Mouse (Mus musculus) embryonic facial prominence, embryonic 12.5 days (tissue): Measurements from ENCODE around the gene Lrp10. TPM values are rescaled to one million over a fixed set of nuclear protein-coding genes. Genes with fewer than 3 reads are reported as not detected.

Experiments used
- ATAC-seq: fragments of 200-750 bp; cut with Nextera tagmentation; 2 replicates; pipeline ENCODE4 v1.8.0; 2017; ENCODE audit not compliant: insufficient number of reproducible peaks, insufficient read depth, low FRiP score, low TSS enrichment
- H3K27ac ChIP-seq: fragments of 300-500 bp; sonication (generic); 2 replicates; pipeline ENCODE4 v1.5.1; 2016; ENCODE audit warnings: mild to moderate bottlenecking
- H3K27me3 ChIP-seq: fragments of 300-500 bp; sonication (generic); 2 replicates; pipeline ENCODE4 v1.6.1; 2016; ENCODE audit warnings: mild to moderate bottlenecking, moderate library complexity
- H3K36me3 ChIP-seq: fragments of 300-500 bp; sonication (generic); 2 replicates; pipeline ENCODE4 v1.6.1; 2016; ENCODE audit warnings: mild to moderate bottlenecking
- H3K4me1 ChIP-seq: fragments of 300-500 bp; sonication (generic); 2 replicates; pipeline ENCODE4 v1.6.1; 2016
- H3K4me2 ChIP-seq: fragments of 300-500 bp; sonication (generic); replicated peaks from 2 replicates; pipeline ENCODE4 v1.6.1; 2016; ENCODE audit warnings: mild to moderate bottlenecking, moderate library complexity
- H3K4me3 ChIP-seq: fragments of 300-500 bp; sonication (generic); 2 replicates; pipeline ENCODE4 v1.5.1; 2016; ENCODE audit warnings: mild to moderate bottlenecking
- H3K9ac ChIP-seq: fragments of 300-500 bp; sonication (generic); 2 replicates; pipeline ENCODE4 v1.6.1; 2016; ENCODE audit warnings: mild to moderate bottlenecking, moderate library complexity
- H3K9me3 ChIP-seq: fragments of 300-500 bp; sonication (generic); 2 replicates; pipeline ENCODE4 v1.6.1; 2016; ENCODE audit warnings: mild to moderate bottlenecking, moderate library complexity
- WGBS: fragments of 180-500 bp; shearing (Covaris S2); methylation state at CpG from one replicate; pipeline ENCODE4 v1.1.7; 2016; 5-methylcytosine and 5-hydroxymethylcytosine counted together
- polyA plus RNA-seq: library from polyadenylated mRNA; unstranded; fragments of >200 nt; fragmentation: Nextera tagmentation; extraction: Ambion mirVana; gene quantifications from 2 replicates; pipeline ENCODE4 v1.2.1, GENCODE M21; 2016

Lrp10 gene
- polyA plus RNA-seq, 1 experiment from 2014 or later: 34.6 TPM

- no peak for ATAC-seq
- no peak overlapping the region; the same call in 1 of the 2 replicates for H3K9ac ChIP-seq
- H3K9me3 ChIP-seq: no peaks in the 10 kb centered on the region
These were observed 36.2 kb upstream of the Lrp10 start for GRCm38 (mm10) chr14:54427696-54428095.

GRCm38 (mm10) chr14:54428421-54428820, 35.5 kb upstream of the Lrp10 start:
- 92% methylated on average over 5 of the region's 5 CpGs for WGBS
- Histone ChIP-seq H3K36me3 (peaks cover 9% of the 10 kb centered on the region; the same call in 1 of the 2 replicates), H3K4me1 (peaks cover 30% of the 10 kb centered on the region), H3K4me3 (no peak overlapping the region), H3K4me2 (no peak overlapping the region), H3K27ac (no peak overlapping the region), H3K9ac (no peak overlapping the region), H3K9me3 (no peaks in the 10 kb centered on the region), H3K27me3 (no peaks in the 10 kb centered on the region)
- ATAC-seq: no peak

More at GRCm38 (mm10) chr14:54427696-54428095, 36.2 kb upstream of the Lrp10 start:
- Histone ChIP-seq H3K4me2 (peak overlapping the region; percentile 63), H3K4me1 (peaks cover 24% of the 10 kb centered on the region), H3K4me3 (peak overlapping the region; percentile 82), H3K27me3 (no peaks in the 10 kb centered on the region), H3K27ac (no peak overlapping the region), H3K36me3 (peaks cover 9% of the 10 kb centered on the region; the same call in 1 of the 2 replicates)
- WGBS: 91% methylated on average over 7 of the region's 7 CpGs

GRCm38 (mm10) chr14:54429332-54430093, 34.4 kb upstream of the Lrp10 start:
- Histone ChIP-seq H3K9me3 (no peaks in the 10 kb centered on the region), H3K9ac (no peak overlapping the region), H3K36me3 (peaks cover 9% of the 10 kb centered on the region; the same call in 1 of the 2 replicates), H3K27ac (peak overlapping the region; percentile 99; the same call in 1 of the 2 replicates), H3K27me3 (no peaks in the 10 kb centered on the region), H3K4me2 (peak overlapping the region; percentile 92; the same call in 1 of the 2 replicates), H3K4me1 (peaks cover 41% of the 10 kb centered on the region), H3K4me3 (no peak overlapping the region)
- WGBS: 60% methylated on average over 7 of the region's 7 CpGs
- ATAC-seq: no peak

- peak overlapping the region; percentile 87 for H3K4me3 ChIP-seq
- peaks cover 17% of the 10 kb centered on the region for H3K36me3 ChIP-seq
- peaks cover 44% of the 10 kb centered on the region for H3K4me1 ChIP-seq
- H3K4me2 ChIP-seq: peak overlapping the region; percentile 92
- H3K27ac ChIP-seq: peak overlapping the region; percentile 99
- 6% methylated on average over 18 of the region's 18 CpGs for WGBS
- ATAC-seq: no peak
- H3K27me3 ChIP-seq: no peaks in the 10 kb centered on the region
- no peaks in the 10 kb centered on the region for H3K9me3 ChIP-seq
- H3K9ac ChIP-seq: peak overlapping the region; percentile 97
These were observed 33.4 kb upstream of the Lrp10 start for GRCm38 (mm10) chr14:54430406-54431145.

GRCm38 (mm10) chr14:54431334-54432077, 32.4 kb upstream of the Lrp10 start, which contains the start of gene Mmp14:
Gene Mmp14, plus strand, starts transcription at chr14:54431612.
- H3K4me1 ChIP-seq: peaks cover 44% of the 10 kb centered on the region
- peak; percentile 18 for ATAC-seq
- peaks cover 26% of the 10 kb centered on the region for H3K36me3 ChIP-seq
- under 1% methylated on average over 46 of the region's 49 CpGs for WGBS
- peak within 1 kb of the TSS; percentile 99 for H3K27ac ChIP-seq
- H3K9me3 ChIP-seq: no peaks in the 10 kb centered on the region
- H3K4me2 ChIP-seq: peak within 1 kb of the TSS; percentile 92
- H3K9ac ChIP-seq: peak within 1 kb of the TSS; percentile 97
- H3K27me3 ChIP-seq: no peaks in the 10 kb centered on the region
- H3K4me3 ChIP-seq: peak within 1 kb of the TSS; percentile 87

- peak overlapping the region; percentile 97 for H3K9ac ChIP-seq
- peak overlapping the region; percentile 87 for H3K4me3 ChIP-seq
- peak overlapping the region; percentile 92 for H3K4me2 ChIP-seq
- peak overlapping the region; percentile 99 for H3K27ac ChIP-seq
- peaks cover 34% of the 10 kb centered on the region for H3K36me3 ChIP-seq
- H3K9me3 ChIP-seq: no peaks in the 10 kb centered on the region
- no peaks in the 10 kb centered on the region for H3K27me3 ChIP-seq
- ATAC-seq: 0 out of 2 replicates have a peak, but pooled peaks have one; percentile 13
- 1% methylated on average over 54 of the region's 54 CpGs for WGBS
- H3K4me1 ChIP-seq: peaks cover 44% of the 10 kb centered on the region
These were observed 31.7 kb upstream of the Lrp10 start for GRCm38 (mm10) chr14:54432078-54432836.

- no peak for ATAC-seq
These were observed 30.8 kb upstream of the Lrp10 start for GRCm38 (mm10) chr14:54432837-54433830.

GRCm38 (mm10) chr14:54433941-54434531, 29.9 kb upstream of the Lrp10 start:
- peaks cover 51% of the 10 kb centered on the region for H3K36me3 ChIP-seq
- H3K4me1 ChIP-seq: peaks cover 38% of the 10 kb centered on the region
- H3K4me3 ChIP-seq: peak overlapping the region; percentile 87
- no peak for ATAC-seq
- WGBS: 62% methylated on average over 12 of the region's 12 CpGs
- peak overlapping the region; percentile 97 for H3K9ac ChIP-seq
- no peaks in the 10 kb centered on the region for H3K9me3 ChIP-seq
- H3K27me3 ChIP-seq: no peaks in the 10 kb centered on the region
- peak overlapping the region; percentile 99 for H3K27ac ChIP-seq
- H3K4me2 ChIP-seq: peak overlapping the region; percentile 92

More at GRCm38 (mm10) chr14:54432837-54433830, 30.8 kb upstream of the Lrp10 start:
- Histone ChIP-seq H3K9ac (peak overlapping the region; percentile 97), H3K9me3 (no peaks in the 10 kb centered on the region), H3K4me3 (peak overlapping the region; percentile 87), H3K4me2 (peak overlapping the region; percentile 92), H3K27ac (peak overlapping the region; percentile 99), H3K36me3 (peaks cover 42% of the 10 kb centered on the region), H3K4me1 (peaks cover 39% of the 10 kb centered on the region), H3K27me3 (no peaks in the 10 kb centered on the region)
- WGBS: 37% methylated on average over 17 of the region's 17 CpGs

GRCm38 (mm10) chr14:54435194-54435918, 28.6 kb upstream of the Lrp10 start:
- Histone ChIP-seq H3K4me2 (no peak overlapping the region), H3K4me1 (peaks cover 26% of the 10 kb centered on the region), H3K27ac (no peak overlapping the region), H3K36me3 (peaks cover 56% of the 10 kb centered on the region), H3K9ac (no peak overlapping the region), H3K4me3 (no peak overlapping the region), H3K27me3 (no peaks in the 10 kb centered on the region), H3K9me3 (no peaks in the 10 kb centered on the region)
- ATAC-seq: no peak
- WGBS: 79% methylated on average over 11 of the region's 11 CpGs
